Mouse (Mus musculus) neural tube, embryonic 11.5 days (tissue): ENCODE measurements around the gene Mul1. TPM values are rescaled to one million over a fixed set of nuclear protein-coding genes. Genes with fewer than 3 reads are reported as not detected.
"Not testable (repeated sequence)": the region's sequence is repeated elsewhere in the genome, so short reads cannot be mapped to it uniquely, and the experiment has no call there.

Experiments
- ATAC-seq: fragments of 200-750 bp; cut with Nextera tagmentation; 2 replicates; pipeline ENCODE4 v1.8.0; 2017; ENCODE audit warnings: moderate number of reproducible peaks, mild to moderate bottlenecking, moderate TSS enrichment, moderate library complexity; ENCODE audit not compliant: insufficient read depth, low FRiP score, low TSS enrichment
- DNase-seq: peaks from one replicate; pipeline ENCODE4 v3.0.0-alpha.2; 2015; ENCODE audit warnings: low spot score
- H3K27ac ChIP-seq: fragments of 300-500 bp; sonication (generic); 2 replicates; pipeline ENCODE4 v1.5.1; 2014; ENCODE audit warnings: low read depth, mild to moderate bottlenecking, low read length
- H3K27me3 ChIP-seq: fragments of 300-500 bp; sonication (generic); 2 replicates; pipeline ENCODE4 v1.6.1; 2014; ENCODE audit warnings: mild to moderate bottlenecking, low read length, mixed read lengths; ENCODE audit not compliant: control insufficient read depth, insufficient read depth
- H3K36me3 ChIP-seq: fragments of 300-500 bp; sonication (generic); 2 replicates; pipeline ENCODE4 v1.6.1; 2014; ENCODE audit warnings: mild to moderate bottlenecking, low read length, moderate library complexity, mixed read lengths; ENCODE audit not compliant: control insufficient read depth, insufficient read depth
- H3K4me1 ChIP-seq: fragments of 300-500 bp; sonication (generic); 2 replicates; pipeline ENCODE4 v1.6.1; 2014; ENCODE audit warnings: low read length, mixed read lengths; ENCODE audit not compliant: control insufficient read depth, insufficient read depth
- H3K4me2 ChIP-seq: fragments of 300-500 bp; sonication (generic); 2 replicates; pipeline ENCODE4 v1.6.1; 2014; ENCODE audit warnings: low read depth, mild to moderate bottlenecking, moderate library complexity
- H3K4me3 ChIP-seq: fragments of 300-500 bp; sonication (generic); 2 replicates; pipeline ENCODE4 v1.5.1; 2014; ENCODE audit warnings: low read depth, low read length
- H3K9ac ChIP-seq: fragments of 300-500 bp; sonication (generic); 2 replicates; pipeline ENCODE4 v1.6.1; 2014; ENCODE audit warnings: mild to moderate bottlenecking, low read length
- H3K9me3 ChIP-seq: fragments of 300-500 bp; sonication (generic); 2 replicates; pipeline ENCODE4 v1.6.1; 2016; ENCODE audit warnings: low read length; ENCODE audit not compliant: control insufficient read depth
- WGBS: fragments of 180-500 bp; shearing (Covaris S2); extraction: QIAGEN DNeasy Blood & Tissue Kit; methylation state at CpG from one replicate; pipeline ENCODE4 v1.1.7; 2014; 5-methylcytosine and 5-hydroxymethylcytosine counted together
- polyA plus RNA-seq: library from polyadenylated mRNA; unstranded; fragments of >200 nt; fragmentation: Nextera tagmentation; extraction: Ambion mirVana; gene quantifications from 2 replicates; pipeline ENCODE4 v1.2.1, GENCODE M21; 2014

Mul1 gene
- polyA plus RNA-seq, 1 experiment from 2014 or later: 22.8 TPM

GRCm38 (mm10) chr4:138411011-138411410, 23.5 kb upstream of the Mul1 start:
- no peak for ATAC-seq
- Histone ChIP-seq H3K4me2 (no peak overlapping the region), H3K4me3 (no peak overlapping the region), H3K9me3 (no peaks in the 10 kb centered on the region), H3K9ac (no peak overlapping the region), H3K27ac (no peak overlapping the region), H3K4me1 (no peaks in the 10 kb centered on the region), H3K36me3 (no peaks in the 10 kb centered on the region), H3K27me3 (0 out of 2 replicates have a peak, but pooled peaks cover 2% of the 10 kb centered on the region)
- WGBS: 4% methylated on average over 5 of the region's 5 CpGs
- DNase-seq: no peak

GRCm38 (mm10) chr4:138411504-138412121, 22.9 kb upstream of the Mul1 start:
- Histone ChIP-seq H3K27ac (no peak overlapping the region), H3K9me3 (no peaks in the 10 kb centered on the region), H3K36me3 (no peaks in the 10 kb centered on the region), H3K27me3 (0 out of 2 replicates have a peak, but pooled peaks cover 2% of the 10 kb centered on the region), H3K4me1 (no peaks in the 10 kb centered on the region), H3K9ac (no peak overlapping the region), H3K4me3 (no peak overlapping the region), H3K4me2 (no peak overlapping the region)
- no peak for ATAC-seq
- 51% methylated on average over 7 of the region's 7 CpGs for WGBS
- no peak for DNase-seq

GRCm38 (mm10) chr4:138414725-138415124, 19.7 kb upstream of the Mul1 start:
- H3K27me3 ChIP-seq: 0 out of 2 replicates have a peak, but pooled peaks cover 2% of the 10 kb centered on the region
- ATAC-seq (no peak), DNase-seq (no peak)
- H3K9ac ChIP-seq: no peak overlapping the region
- H3K27ac ChIP-seq: no peak overlapping the region
- H3K9me3 ChIP-seq: no peaks in the 10 kb centered on the region
- no peaks in the 10 kb centered on the region for H3K36me3 ChIP-seq
- no peaks in the 10 kb centered on the region for H3K4me1 ChIP-seq
- no peak overlapping the region for H3K4me2 ChIP-seq
- WGBS: 27% methylated on average over 6 of the region's 6 CpGs
- H3K4me3 ChIP-seq: no peak overlapping the region

GRCm38 (mm10) chr4:138415991-138416390, 18.5 kb upstream of the Mul1 start:
- 74% methylated on average over 3 of the region's 3 CpGs for WGBS
- no peak for DNase-seq
- no peak for ATAC-seq
- H3K27ac ChIP-seq: no peak overlapping the region
- H3K27me3 ChIP-seq: 0 out of 2 replicates have a peak, but pooled peaks cover 2% of the 10 kb centered on the region
- H3K36me3 ChIP-seq: no peaks in the 10 kb centered on the region
- H3K4me3 ChIP-seq: no peak overlapping the region
- H3K4me1 ChIP-seq: no peaks in the 10 kb centered on the region
- H3K9ac ChIP-seq: no peak overlapping the region
- no peaks in the 10 kb centered on the region for H3K9me3 ChIP-seq
- no peak overlapping the region for H3K4me2 ChIP-seq

GRCm38 (mm10) chr4:138416414-138416813, 18.1 kb upstream of the Mul1 start:
- no peak for DNase-seq
- Histone ChIP-seq H3K9me3 (no peaks in the 10 kb centered on the region), H3K27me3 (0 out of 2 replicates have a peak, but pooled peaks cover 2% of the 10 kb centered on the region), H3K36me3 (no peaks in the 10 kb centered on the region), H3K4me1 (no peaks in the 10 kb centered on the region), H3K4me3 (no peak overlapping the region), H3K27ac (no peak overlapping the region), H3K4me2 (no peak overlapping the region), H3K9ac (no peak overlapping the region)
- no peak for ATAC-seq
- 51% methylated on average over 5 of the region's 5 CpGs for WGBS

GRCm38 (mm10) chr4:138417882-138418281, 16.6 kb upstream of the Mul1 start:
- Histone ChIP-seq H3K9me3 (no peaks in the 10 kb centered on the region), H3K4me1 (no peaks in the 10 kb centered on the region), H3K27me3 (0 out of 2 replicates have a peak, but pooled peaks cover 2% of the 10 kb centered on the region), H3K9ac (no peak overlapping the region), H3K4me2 (no peak overlapping the region), H3K36me3 (no peaks in the 10 kb centered on the region), H3K4me3 (no peak overlapping the region), H3K27ac (no peak overlapping the region)
- ATAC-seq: no peak
- DNase-seq: no peak
- WGBS: 88% methylated on average over 4 of the region's 4 CpGs

- no peak for DNase-seq
- 63% methylated on average over 11 of the region's 11 CpGs for WGBS
Measured at GRCm38 (mm10) chr4:138418340-138418957, 16.0 kb upstream of the Mul1 start.

GRCm38 (mm10) chr4:138425028-138425427, 9.4 kb upstream of the Mul1 start:
- H3K4me2 ChIP-seq: no peak overlapping the region
- H3K4me1 ChIP-seq: no peaks in the 10 kb centered on the region
- 82% methylated on average over 6 of the region's 6 CpGs for WGBS
- H3K9me3 ChIP-seq: no peaks in the 10 kb centered on the region
- ATAC-seq (no peak), DNase-seq (no peak)
- no peak overlapping the region for H3K9ac ChIP-seq
- H3K27me3 ChIP-seq: no peaks in the 10 kb centered on the region
- no peaks in the 10 kb centered on the region for H3K36me3 ChIP-seq
- H3K27ac ChIP-seq: no peak overlapping the region
- no peak overlapping the region for H3K4me3 ChIP-seq

More at GRCm38 (mm10) chr4:138418340-138418957, 16.0 kb upstream of the Mul1 start:
- Histone ChIP-seq H3K9me3 (no peaks in the 10 kb centered on the region), H3K27me3 (0 out of 2 replicates have a peak, but pooled peaks cover 2% of the 10 kb centered on the region), H3K4me3 (no peak overlapping the region), H3K36me3 (no peaks in the 10 kb centered on the region), H3K4me2 (no peak overlapping the region), H3K9ac (no peak overlapping the region), H3K4me1 (no peaks in the 10 kb centered on the region), H3K27ac (no peak overlapping the region)
- no peak for ATAC-seq

GRCm38 (mm10) chr4:138425604-138426003, 8.9 kb upstream of the Mul1 start:
- not testable (repeated sequence) for H3K9ac ChIP-seq, ATAC-seq, H3K36me3 ChIP-seq, H3K4me2 ChIP-seq, DNase-seq, H3K4me3 ChIP-seq, H3K9me3 ChIP-seq, H3K4me1 ChIP-seq, H3K27me3 ChIP-seq, H3K27ac ChIP-seq
- whole genome bisulfite sequencing: 92% methylated on average over 14 of the region's 14 CpGs
